Mouse (Mus musculus): ENCODE data around the gene Pou3f3. TPM values are rescaled to one million over a fixed set of nuclear protein-coding genes. Genes with fewer than 3 reads are reported as not detected.

Pou3f3 gene
- 0.10 and 0.14 TPM in 2 replicates for polyA plus RNA-seq (2015; fragmentation: Nextera tagmentation; extraction: Ambion mirVana)

- peaks cover 39% of the 10 kb centered on the region for H3K4me1 ChIP-seq (replicated peaks; ENCODE audit: control insufficient read depth, insufficient read depth, low read length)
Observed at GRCm38 (mm10) chr1:42695578-42695915, at the start of gene Pou3f3. TSS of gene Pou3f3 (plus strand) at chr1:42695768.

GRCm38 (mm10) chr1:42648366-42648935 lies 47.1 kb upstream of the Pou3f3 start:
- no peaks in the 10 kb centered on the region for H3K27me3 ChIP-seq (ENCODE audit: control insufficient read depth, insufficient read depth, low read depth, low read length)
- H3K4me3 ChIP-seq (ENCODE audit: low read length): no peak overlapping the region
- H3K4me2 ChIP-seq (ENCODE audit: low read depth, low read length): no peak overlapping the region
- H3K27ac ChIP-seq (ENCODE audit: low read length): no peak overlapping the region
- no peak for ATAC-seq (ENCODE audit: low read depth)
- H3K9ac ChIP-seq (ENCODE audit: low read length): no peak overlapping the region
- WGBS: 88% methylated on average over 9 of the region's 9 CpGs
- H3K4me1 ChIP-seq (replicated peaks; ENCODE audit: control insufficient read depth, insufficient read depth, low read length): no peaks in the 10 kb centered on the region
- H3K36me3 ChIP-seq (ENCODE audit: control insufficient read depth, insufficient read depth, low read length): no peaks in the 10 kb centered on the region
- H3K9me3 ChIP-seq (ENCODE audit: control insufficient read depth, low read length): no peaks in the 10 kb centered on the region

More at GRCm38 (mm10) chr1:42695578-42695915, at the start of gene Pou3f3:
- WGBS: 0% methylated on average over 21 of the region's 21 CpGs
- Histone ChIP-seq H3K4me3 (ENCODE audit: low read length) (peak within 1 kb of the TSS; percentile 54), H3K4me2 (ENCODE audit: low read depth, low read length) (peak within 1 kb of the TSS; percentile 85), H3K27ac (ENCODE audit: low read length) (no peak within 1 kb of the TSS), H3K27me3 (ENCODE audit: control insufficient read depth, insufficient read depth, low read depth, low read length) (peaks cover 76% of the 10 kb centered on the region), H3K9me3 (ENCODE audit: control insufficient read depth, low read length) (no peaks in the 10 kb centered on the region), H3K36me3 (ENCODE audit: control insufficient read depth, insufficient read depth, low read length) (no peaks in the 10 kb centered on the region), H3K9ac (ENCODE audit: low read length) (peak within 1 kb of the TSS; percentile 53)
- ATAC-seq (ENCODE audit: low read depth): peak; percentile 86

- H3K4me2 ChIP-seq (ENCODE audit: low read depth, low read length): peak overlapping the region; percentile 34
- WGBS: 53% methylated on average over 15 of the region's 15 CpGs
- peak overlapping the region; percentile 21; the same call in 1 of the 2 replicates for H3K27ac ChIP-seq (ENCODE audit: low read length)
Observed at GRCm38 (mm10) chr1:42651461-42651860, 44.1 kb upstream of the Pou3f3 start.

GRCm38 (mm10) chr1:42667546-42667945 lies 28.0 kb upstream of the Pou3f3 start:
- H3K36me3 ChIP-seq (ENCODE audit: control insufficient read depth, insufficient read depth, low read length): no peaks in the 10 kb centered on the region
- 54% methylated on average over 1 of the region's 1 CpGs for WGBS

More at GRCm38 (mm10) chr1:42651461-42651860, 44.1 kb upstream of the Pou3f3 start:
- no peaks in the 10 kb centered on the region for H3K27me3 ChIP-seq (ENCODE audit: control insufficient read depth, insufficient read depth, low read depth, low read length)
- peak; percentile 26; the same call in 1 of the 2 replicates for ATAC-seq (ENCODE audit: low read depth)
- no peak overlapping the region for H3K4me3 ChIP-seq (ENCODE audit: low read length)
- no peaks in the 10 kb centered on the region for H3K4me1 ChIP-seq (replicated peaks; ENCODE audit: control insufficient read depth, insufficient read depth, low read length)
- no peaks in the 10 kb centered on the region for H3K36me3 ChIP-seq (ENCODE audit: control insufficient read depth, insufficient read depth, low read length)
- no peaks in the 10 kb centered on the region for H3K9me3 ChIP-seq (ENCODE audit: control insufficient read depth, low read length)
- no peak overlapping the region for H3K9ac ChIP-seq (ENCODE audit: low read length)

GRCm38 (mm10) chr1:42680673-42681072 lies 14.9 kb upstream of the Pou3f3 start:
- Histone ChIP-seq H3K4me3 (ENCODE audit: low read length) (no peak overlapping the region), H3K9ac (ENCODE audit: low read length) (no peak overlapping the region), H3K27me3 (ENCODE audit: control insufficient read depth, insufficient read depth, low read depth, low read length) (peaks cover 32% of the 10 kb centered on the region), H3K9me3 (ENCODE audit: control insufficient read depth, low read length) (no peaks in the 10 kb centered on the region), H3K4me1 (replicated peaks; ENCODE audit: control insufficient read depth, insufficient read depth, low read length) (peaks cover 9% of the 10 kb centered on the region), H3K27ac (ENCODE audit: low read length) (no peak overlapping the region), H3K36me3 (ENCODE audit: control insufficient read depth, insufficient read depth, low read length) (no peaks in the 10 kb centered on the region), H3K4me2 (ENCODE audit: low read depth, low read length) (no peak overlapping the region)
- 64% methylated on average over 3 of the region's 3 CpGs for WGBS
- no peak for ATAC-seq (ENCODE audit: low read depth)

More at GRCm38 (mm10) chr1:42667546-42667945, 28.0 kb upstream of the Pou3f3 start:
- no peaks in the 10 kb centered on the region for H3K4me1 ChIP-seq (replicated peaks; ENCODE audit: control insufficient read depth, insufficient read depth, low read length)
- no peak overlapping the region for H3K9ac ChIP-seq (ENCODE audit: low read length)
- no peak overlapping the region for H3K4me3 ChIP-seq (ENCODE audit: low read length)
- ATAC-seq (ENCODE audit: low read depth): no peak
- H3K9me3 ChIP-seq (ENCODE audit: control insufficient read depth, low read length): no peaks in the 10 kb centered on the region
- no peak overlapping the region for H3K27ac ChIP-seq (ENCODE audit: low read length)
- no peak overlapping the region for H3K4me2 ChIP-seq (ENCODE audit: low read depth, low read length)
- no peaks in the 10 kb centered on the region for H3K27me3 ChIP-seq (ENCODE audit: control insufficient read depth, insufficient read depth, low read depth, low read length)

GRCm38 (mm10) chr1:42681762-42682161 lies 13.8 kb upstream of the Pou3f3 start:
- no peak overlapping the region for H3K4me3 ChIP-seq (ENCODE audit: low read length)
- no peak overlapping the region for H3K4me2 ChIP-seq (ENCODE audit: low read depth, low read length)
- no peak for ATAC-seq (ENCODE audit: low read depth)
- H3K4me1 ChIP-seq (replicated peaks; ENCODE audit: control insufficient read depth, insufficient read depth, low read length): peaks cover 13% of the 10 kb centered on the region
- 66% methylated on average over 5 of the region's 5 CpGs for WGBS
- H3K27me3 ChIP-seq (ENCODE audit: control insufficient read depth, insufficient read depth, low read depth, low read length): peaks cover 42% of the 10 kb centered on the region
- no peak overlapping the region for H3K9ac ChIP-seq (ENCODE audit: low read length)
- H3K36me3 ChIP-seq (ENCODE audit: control insufficient read depth, insufficient read depth, low read length): no peaks in the 10 kb centered on the region
- no peaks in the 10 kb centered on the region for H3K9me3 ChIP-seq (ENCODE audit: control insufficient read depth, low read length)
- no peak overlapping the region for H3K27ac ChIP-seq (ENCODE audit: low read length)

- Histone ChIP-seq H3K9ac (ENCODE audit: low read length) (no peak overlapping the region), H3K4me2 (ENCODE audit: low read depth, low read length) (peak overlapping the region; percentile 55; the same call in 1 of the 2 replicates), H3K9me3 (ENCODE audit: control insufficient read depth, low read length) (no peaks in the 10 kb centered on the region), H3K27me3 (ENCODE audit: control insufficient read depth, insufficient read depth, low read depth, low read length) (peaks cover 63% of the 10 kb centered on the region), H3K4me3 (ENCODE audit: low read length) (peak overlapping the region; percentile 34), H3K36me3 (ENCODE audit: control insufficient read depth, insufficient read depth, low read length) (no peaks in the 10 kb centered on the region), H3K4me1 (replicated peaks; ENCODE audit: control insufficient read depth, insufficient read depth, low read length) (peaks cover 14% of the 10 kb centered on the region), H3K27ac (ENCODE audit: low read length) (no peak overlapping the region)
- 7% methylated on average over 6 of the region's 6 CpGs for WGBS
- no peak for ATAC-seq (ENCODE audit: low read depth)
Observed at GRCm38 (mm10) chr1:42683861-42684260, 11.7 kb upstream of the Pou3f3 start.

- Histone ChIP-seq H3K27me3 (ENCODE audit: control insufficient read depth, insufficient read depth, low read depth, low read length) (peaks cover 67% of the 10 kb centered on the region), H3K4me3 (ENCODE audit: low read length) (peak overlapping the region; percentile 34), H3K36me3 (ENCODE audit: control insufficient read depth, insufficient read depth, low read length) (no peaks in the 10 kb centered on the region), H3K4me2 (ENCODE audit: low read depth, low read length) (peak overlapping the region; percentile 55), H3K4me1 (replicated peaks; ENCODE audit: control insufficient read depth, insufficient read depth, low read length) (peaks cover 14% of the 10 kb centered on the region), H3K9ac (ENCODE audit: low read length) (no peak overlapping the region), H3K9me3 (ENCODE audit: control insufficient read depth, low read length) (no peaks in the 10 kb centered on the region), H3K27ac (ENCODE audit: low read length) (no peak overlapping the region)
- ATAC-seq (ENCODE audit: low read depth): peak; percentile 54; the same call in 1 of the 2 replicates
- WGBS: under 1% methylated on average over 27 of the region's 27 CpGs
Observed at GRCm38 (mm10) chr1:42684345-42684744, 11.2 kb upstream of the Pou3f3 start.

- 2% methylated on average over 19 of the region's 21 CpGs for WGBS
- Histone ChIP-seq H3K4me3 (ENCODE audit: low read length) (peak overlapping the region; percentile 34), H3K9ac (ENCODE audit: low read length) (no peak overlapping the region), H3K27me3 (ENCODE audit: control insufficient read depth, insufficient read depth, low read depth, low read length) (peaks cover 72% of the 10 kb centered on the region), H3K36me3 (ENCODE audit: control insufficient read depth, insufficient read depth, low read length) (no peaks in the 10 kb centered on the region), H3K9me3 (ENCODE audit: control insufficient read depth, low read length) (no peaks in the 10 kb centered on the region), H3K4me2 (ENCODE audit: low read depth, low read length) (peak overlapping the region; percentile 55), H3K27ac (ENCODE audit: low read length) (no peak overlapping the region), H3K4me1 (replicated peaks; ENCODE audit: control insufficient read depth, insufficient read depth, low read length) (peaks cover 14% of the 10 kb centered on the region)
- ATAC-seq (ENCODE audit: low read depth): peak; percentile 47; the same call in 1 of the 2 replicates
Observed at GRCm38 (mm10) chr1:42684783-42685182, 10.8 kb upstream of the Pou3f3 start.

All from lung, embryonic 16.5 days (tissue).